Mouse (Mus musculus): ENCODE measurements around the gene Ankrd13b.

DNA sequence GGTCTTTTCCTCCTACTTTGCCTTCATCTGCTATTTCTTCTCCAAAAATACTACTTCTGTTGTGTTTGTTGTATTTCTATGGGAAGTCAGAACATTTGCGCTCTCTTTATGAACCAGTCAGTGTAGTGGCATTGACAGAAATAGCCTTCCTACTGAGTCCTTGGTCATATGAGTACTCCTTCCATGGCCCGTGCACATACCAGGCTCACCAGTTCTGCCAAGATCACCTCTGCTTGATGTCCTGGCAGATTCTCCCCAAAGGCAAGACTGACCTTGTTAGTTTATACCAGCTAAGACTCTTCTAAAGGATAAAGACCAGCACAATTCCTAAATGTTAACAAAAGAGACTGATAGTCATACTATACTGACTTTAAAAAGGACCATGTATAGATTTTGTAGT, 37.8 kb downstream of the Ankrd13b start:
- no peak for TF ChIP-seq CTCF (IDR thresholded peaks at IDR 0.05; ENCODE audit: control insufficient read depth, insufficient read depth, insufficient replicate concordance, low read depth, low read length)
- no peak for TF ChIP-seq POLR2A (IDR thresholded peaks at IDR 0.05; ENCODE audit: control insufficient read depth, low read depth, low read length)
